Mouse (Mus musculus) liver, embryonic 14.5 days (tissue): ENCODE measurements around the gene Plagl1.

Source experiments
- CTCF ChIP-seq: IDR thresholded peaks from 2 replicates; pipeline ENCODE4 v1.5.1; 2016; ENCODE audit warnings: antibody characterized with exemption, low read depth, control low read depth
- EP300 ChIP-seq: IDR thresholded peaks from 2 replicates; pipeline ENCODE4 v1.6.1; 2016; ENCODE audit warnings: antibody characterized with exemption, low read depth

DNA sequence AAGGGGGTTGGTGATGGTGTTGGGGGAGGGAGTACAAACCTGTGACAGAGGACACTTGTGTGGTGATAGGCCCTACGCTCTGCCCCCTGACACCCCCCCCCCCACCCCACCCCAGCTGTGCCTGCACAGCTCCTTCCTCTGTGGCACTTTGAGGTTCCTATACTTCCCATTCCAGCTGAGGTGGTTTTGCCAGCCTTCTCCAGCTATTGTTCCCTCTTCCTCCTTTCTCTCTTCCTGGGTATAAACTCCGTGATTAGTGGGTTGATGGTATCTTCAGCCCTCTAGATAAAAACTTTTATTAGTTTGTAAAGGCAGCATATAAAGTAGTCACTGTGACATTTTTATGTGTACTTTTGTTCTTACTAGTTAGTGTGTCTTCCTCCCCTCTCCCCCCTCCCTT, 59.0 kb downstream of the Plagl1 start:
- TF ChIP-seq CTCF (no peak), EP300 (no peak)
